Comparison of ENCODE assay signal across 14 mouse cellular contexts in genomic region chr6:144570850-144571249, GRCm38 (mm10).
DNase-seq lines count a peak whose midpoint lies in the region; ATAC-seq lines count a peak whose summit lies in the region.
"Had no signal": no experiment of that assay in that cellular context is flagged by ENCODE, and none has a peak within 500 bp of the region (broad histone marks: within the 10 kb centered on the region; RNA-seq: fewer than 3 reads in every experiment).

No protein-coding gene starts in this region.

- no peaks in the 10 kb centered on the region for H3K9me3 ChIP-seq in hindbrain, embryonic 11.5 days (ENCODE audit: control insufficient read depth, low read length)
- no peaks in the 10 kb centered on the region for H3K9me3 ChIP-seq in forebrain, embryonic 10.5 days
- H3K9me3 ChIP-seq: hindbrain, embryonic 13.5 days; limb, embryonic 13.5 days had no signal

- H3K27me3 ChIP-seq in hindbrain, embryonic 11.5 days (ENCODE audit: control insufficient read depth, insufficient read depth, low read length), result no peaks in the 10 kb centered on the region
- H3K27me3 ChIP-seq in forebrain, embryonic 10.5 days (ENCODE audit: poor library complexity, severe bottlenecking), result no peaks in the 10 kb centered on the region
- H3K27me3 ChIP-seq: hindbrain, embryonic 13.5 days; limb, embryonic 13.5 days; Patski had no signal

- no peak overlapping the region for H3K4me2 ChIP-seq in hindbrain, embryonic 11.5 days (replicated peaks; ENCODE audit: low read depth, low read length)
- H3K4me2 ChIP-seq: hindbrain, embryonic 13.5 days; limb, embryonic 13.5 days had no signal

- no peak overlapping the region for H3K9ac ChIP-seq in hindbrain, embryonic 11.5 days (ENCODE audit: low read depth, low read length)
- H3K9ac ChIP-seq: hindbrain, embryonic 13.5 days; limb, embryonic 13.5 days had no signal

- peak; percentile 97 for ATAC-seq in common myeloid progenitor, adult 5-6 weeks (replicated peaks; ENCODE audit: low read depth, poor library complexity, severe bottlenecking)
- peak; percentile 92 for ATAC-seq in megakaryocyte, adult 5-6 weeks (ENCODE audit: poor library complexity, severe bottlenecking)
- ATAC-seq in hindbrain, embryonic 11.5 days (ENCODE audit: low FRiP score), result no peak
- ATAC-seq: Patski had no signal

- no peak overlapping the region for H3K27ac ChIP-seq in hindbrain, embryonic 11.5 days (ENCODE audit: low read depth, low read length)
- no peak overlapping the region for H3K27ac ChIP-seq in forebrain, embryonic 10.5 days
- H3K27ac ChIP-seq: hindbrain, embryonic 13.5 days; limb, embryonic 13.5 days; macrophage had no signal

- peak; percentile 1 for DNase-seq in gastrocnemius, adult 18-20 months (ENCODE audit: low spot score)
- DNase-seq in gastrocnemius, postnatal 25 days, result no peak
- DNase-seq in CD4-positive helper T cell, adult 2 months (ENCODE audit: low read depth, low spot score), result peak; percentile 5
- no peak for DNase-seq in hindbrain, embryonic 11.5 days (ENCODE audit: low spot score)
- DNase-seq in frontal cortex, postnatal 14 days (ENCODE audit: low spot score in 2 of 2), result no peak
- DNase-seq in forebrain, embryonic 10.5 days (ENCODE audit: extremely low spot score, low spot score), result no peak
- DNase-seq: cerebellum, adult 9-11 months; kidney, adult 8-10 months had no signal

- WGBS in hindbrain, embryonic 11.5 days, result 73% methylated on average over 17 of the region's 17 CpGs
- WGBS in forebrain, embryonic 10.5 days, result 68% methylated on average over 17 of the region's 17 CpGs

- H3K36me3 ChIP-seq in hindbrain, embryonic 11.5 days (ENCODE audit: control insufficient read depth, insufficient read depth, low read length), result no peaks in the 10 kb centered on the region
- H3K36me3 ChIP-seq in forebrain, embryonic 10.5 days (replicated peaks), result no peaks in the 10 kb centered on the region
- H3K36me3 ChIP-seq: hindbrain, embryonic 13.5 days; limb, embryonic 13.5 days had no signal

- H3K4me1 ChIP-seq in hindbrain, embryonic 11.5 days (replicated peaks; ENCODE audit: control insufficient read depth, insufficient read depth, low read length), result no peaks in the 10 kb centered on the region
- H3K4me1 ChIP-seq in forebrain, embryonic 10.5 days, result peaks cover 7% of the 10 kb centered on the region
- H3K4me1 ChIP-seq: limb, embryonic 13.5 days had no signal

- no peak overlapping the region for H3K4me3 ChIP-seq in hindbrain, embryonic 11.5 days (ENCODE audit: low read depth, low read length)
- H3K4me3 ChIP-seq in forebrain, embryonic 10.5 days, result no peak overlapping the region
- H3K4me3 ChIP-seq: hindbrain, embryonic 13.5 days; limb, embryonic 13.5 days had no signal

Comparison
In these comparisons a context has a peak if more than half of its experiments do, and no peak if none do; other contexts are left out.
1. DNase-seq: peak in gastrocnemius, adult 18-20 months (single experiment) and CD4-positive helper T cell, adult 2 months (single experiment); none in gastrocnemius, postnatal 25 days (single experiment), hindbrain, embryonic 11.5 days (single experiment), frontal cortex, postnatal 14 days (0 of 2) and forebrain, embryonic 10.5 days (single experiment).